Mouse (Mus musculus) ovary, adult 18-20 months (tissue): ENCODE measurements around the gene Crocc2.
"Not testable (repeated sequence)": the region's sequence is repeated elsewhere in the genome, so short reads cannot be mapped to it uniquely, and the experiment has no call there.

Experiments used
- DNase-seq: peaks from one replicate; pipeline ENCODE4 v3.0.0; 2022; ENCODE audit warnings: low spot score, mixed read lengths

The Crocc2 gene

DNA sequence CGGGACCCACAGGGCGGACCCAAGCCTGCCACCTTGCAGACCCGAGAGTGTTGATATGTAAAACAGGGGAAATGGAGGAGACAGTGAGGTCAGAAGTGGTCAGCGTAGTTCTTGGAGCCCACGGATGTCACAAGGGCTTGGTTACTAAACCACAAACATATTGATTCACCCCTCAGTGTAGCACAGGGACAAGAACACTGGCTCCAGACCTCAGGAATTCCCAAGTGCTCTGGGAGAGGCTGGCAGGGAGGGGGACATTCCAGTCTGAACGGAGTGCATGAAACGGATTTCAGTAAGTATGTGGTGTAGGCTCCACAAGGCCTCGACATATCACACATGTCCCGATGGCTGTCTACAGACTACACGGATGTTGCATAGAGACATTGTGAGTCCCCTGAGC lies 6.6 kb upstream of the Crocc2 start:
- DNase-seq, result no peak

DNA sequence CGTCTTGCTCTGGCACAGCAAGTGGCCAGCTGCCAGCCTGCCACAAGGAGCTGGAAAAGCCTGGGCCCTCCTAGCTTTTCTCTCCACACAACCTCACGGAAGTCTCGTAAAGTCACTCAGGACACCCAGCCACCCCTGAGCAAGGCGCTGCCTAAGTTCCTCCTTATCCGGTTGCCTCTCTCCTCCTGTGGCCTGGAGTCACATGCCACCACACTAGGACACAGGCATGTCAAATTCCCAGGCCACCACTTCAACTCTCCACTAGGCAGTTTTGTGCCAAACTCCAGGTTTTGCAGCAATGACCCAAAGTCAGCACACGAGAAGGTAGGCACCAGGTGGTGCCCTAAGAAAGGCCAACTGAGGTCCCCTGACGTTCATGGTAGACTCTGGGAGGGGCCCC lies 5.9 kb upstream of the Crocc2 start:
- DNase-seq, result no peak

DNA sequence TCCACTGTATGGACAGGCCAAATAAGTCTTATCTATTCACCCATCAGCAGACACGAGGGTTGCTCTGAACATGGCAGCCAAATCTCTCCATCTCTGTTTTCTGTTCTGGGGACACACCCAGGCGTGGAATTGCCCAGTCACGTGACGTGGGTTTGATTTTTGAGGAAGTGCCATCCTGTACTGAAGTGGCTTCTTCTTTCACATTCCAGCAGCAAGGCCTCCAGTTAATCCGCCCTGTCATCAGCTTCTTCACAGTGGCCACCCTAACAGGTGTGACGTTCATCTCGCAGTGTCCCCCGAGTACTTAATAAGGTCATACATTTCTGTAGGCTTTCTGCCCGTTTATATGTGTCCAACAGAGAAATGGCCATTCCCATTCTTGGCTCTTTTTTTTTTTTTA lies 3.1 kb upstream of the Crocc2 start:
- DNase-seq, result no peak

DNA sequence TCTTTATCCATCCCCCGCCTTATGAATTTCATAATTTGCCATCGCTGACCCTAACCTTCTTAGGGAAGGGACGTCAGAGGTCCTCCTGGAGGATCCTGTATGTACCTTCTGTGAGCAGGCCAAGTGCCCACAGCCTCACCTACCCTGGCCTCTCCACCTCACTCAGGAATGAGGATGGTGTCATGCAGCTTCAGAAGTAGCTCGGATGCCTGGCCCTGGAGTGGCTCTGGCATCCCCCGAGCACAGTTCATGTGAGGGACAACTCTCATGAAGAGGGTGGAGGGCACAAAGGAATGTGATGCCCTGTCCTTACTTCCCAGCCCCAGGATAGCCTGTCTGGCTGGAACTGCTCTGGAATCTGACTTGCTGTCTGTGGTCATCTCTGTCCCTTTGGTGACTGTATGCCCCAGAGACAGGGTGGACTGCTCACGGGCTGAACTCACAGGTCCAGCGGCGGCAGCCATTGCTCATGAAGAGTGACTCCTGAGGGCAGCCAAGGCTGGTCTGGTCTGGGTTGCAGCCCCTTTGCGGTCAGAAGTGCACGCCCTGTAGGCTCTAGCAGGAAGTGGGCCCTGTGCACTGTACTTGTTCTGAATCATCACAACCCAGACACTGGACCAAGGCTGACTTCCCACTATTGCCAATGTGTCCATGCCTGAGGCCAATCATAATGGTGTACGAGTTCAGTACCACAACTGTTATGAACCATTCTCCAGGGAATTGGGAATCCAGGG lies 2.0 kb upstream of the Crocc2 start:
- DNase-seq, result no peak

DNA sequence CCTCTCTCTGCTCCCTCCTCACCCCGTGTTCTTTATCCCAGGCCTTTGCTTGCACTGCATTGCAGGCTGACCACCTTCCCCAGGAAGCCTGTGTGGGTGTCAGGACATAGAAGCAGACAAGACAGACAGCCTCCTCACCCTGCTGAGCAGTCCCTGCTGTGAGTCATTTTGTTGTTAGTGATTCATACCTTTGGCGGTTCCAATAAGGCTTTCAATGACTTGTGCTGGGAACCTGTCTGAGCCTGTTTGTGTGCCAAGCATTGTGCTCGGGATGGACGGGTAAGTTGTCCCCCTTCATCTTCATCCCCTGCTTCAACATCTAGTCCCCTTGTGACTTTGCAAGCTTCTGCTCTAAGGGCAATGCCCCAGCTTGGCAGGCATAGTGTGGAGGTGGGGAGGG lies 5.1 kb downstream of the Crocc2 start:
- DNase-seq, result no peak

DNA sequence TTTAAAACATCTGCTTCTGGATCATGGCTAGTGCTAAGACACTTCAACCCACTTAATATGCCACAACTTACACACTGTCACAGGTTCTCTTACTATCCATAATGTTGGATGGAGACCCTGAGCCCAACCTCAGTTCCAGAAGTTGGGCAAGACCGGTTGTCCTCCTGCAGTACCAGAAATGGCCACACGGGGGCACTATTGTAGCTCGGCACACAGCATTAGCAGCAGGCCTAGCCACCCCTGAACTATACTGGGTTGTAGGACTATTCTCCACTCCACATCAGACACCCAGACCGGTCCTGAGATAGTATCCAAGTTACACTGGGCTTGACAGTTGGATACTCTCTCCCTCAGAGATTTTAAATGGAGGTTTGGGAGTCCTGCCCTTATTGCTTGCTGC lies 5.9 kb downstream of the Crocc2 start:
- peak; percentile 37 for DNase-seq

DNA sequence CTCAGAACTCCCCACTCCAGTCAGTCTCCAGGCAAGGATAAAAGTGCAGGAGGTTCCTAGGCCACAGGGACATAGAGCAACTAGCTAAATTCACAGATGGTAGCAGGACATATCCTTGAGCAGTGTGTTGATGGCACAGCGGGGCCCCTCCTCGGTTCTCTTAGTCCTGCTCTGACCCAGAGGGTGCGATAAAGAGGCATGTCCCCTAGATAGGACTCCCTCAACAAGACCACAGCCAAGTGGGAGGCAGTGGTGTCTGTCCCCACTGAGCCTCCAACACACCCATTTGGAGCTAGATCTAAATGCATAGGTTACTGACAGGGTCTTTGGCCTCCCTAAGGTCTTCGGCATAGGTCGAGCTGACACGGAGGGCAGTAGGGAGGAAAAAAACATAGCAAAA lies 7.3 kb downstream of the Crocc2 start:
- peak; percentile 52 for DNase-seq

DNA sequence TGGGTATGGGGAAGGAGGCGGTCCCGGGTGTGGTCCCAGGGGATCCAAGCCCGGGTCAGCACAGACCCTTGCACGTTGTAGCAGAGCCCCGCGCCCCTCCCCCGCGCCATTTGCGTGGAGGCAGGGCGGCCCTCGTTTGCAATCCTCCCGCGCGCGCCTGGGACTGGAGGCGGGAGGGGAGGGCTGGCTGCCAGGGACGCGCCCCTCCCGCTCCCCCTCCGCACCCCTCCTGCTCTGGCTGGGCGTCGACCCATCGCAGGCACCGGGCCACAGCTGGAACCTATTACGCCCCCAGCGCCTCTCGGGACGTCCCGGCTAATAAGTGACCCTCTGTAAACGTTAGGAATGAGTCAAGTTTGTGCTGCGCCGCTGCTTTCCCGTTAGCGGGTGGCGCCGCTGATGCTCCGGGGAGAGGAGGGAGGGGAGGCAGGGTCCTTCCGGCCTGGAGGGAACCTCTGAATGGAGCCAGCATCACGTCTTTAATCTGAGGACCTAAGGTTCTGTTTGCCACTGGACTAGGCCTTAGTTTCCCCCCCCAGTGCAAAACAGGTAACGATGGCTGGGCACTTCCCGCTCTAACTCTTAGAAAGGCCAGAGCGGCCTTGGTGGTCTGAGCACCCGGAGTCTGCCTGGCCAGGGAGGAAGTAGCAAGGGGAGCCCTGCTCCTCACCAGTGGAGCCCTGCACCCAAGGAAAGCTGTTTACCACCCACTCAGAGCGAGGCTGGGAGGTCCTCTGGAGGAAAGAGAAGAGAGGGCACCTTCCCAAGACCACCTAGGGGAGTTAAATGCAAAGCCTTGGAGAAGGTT lies 8.2 kb downstream of the Crocc2 start:
- DNase-seq, result peak; percentile 72

DNA sequence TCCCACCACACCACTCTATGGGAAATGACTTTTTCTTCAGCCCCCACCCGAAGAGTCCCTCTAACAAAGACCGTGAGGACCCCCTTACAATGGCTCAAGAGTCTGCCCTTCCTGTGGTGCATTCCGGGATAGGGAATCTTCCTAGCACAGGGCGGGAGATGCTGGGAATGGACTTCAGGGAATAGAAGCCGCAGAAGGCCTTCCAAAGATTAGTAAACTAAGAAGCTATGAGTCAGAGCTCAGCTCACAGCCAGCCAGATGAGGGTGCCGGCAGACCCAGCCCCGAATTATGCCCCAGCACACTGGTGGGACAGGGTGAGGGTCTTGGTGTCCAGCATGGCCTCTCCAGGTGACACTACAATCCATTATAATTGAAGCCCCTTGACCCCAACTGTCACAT lies 13.8 kb downstream of the Crocc2 start:
- DNase-seq, result no peak

DNA sequence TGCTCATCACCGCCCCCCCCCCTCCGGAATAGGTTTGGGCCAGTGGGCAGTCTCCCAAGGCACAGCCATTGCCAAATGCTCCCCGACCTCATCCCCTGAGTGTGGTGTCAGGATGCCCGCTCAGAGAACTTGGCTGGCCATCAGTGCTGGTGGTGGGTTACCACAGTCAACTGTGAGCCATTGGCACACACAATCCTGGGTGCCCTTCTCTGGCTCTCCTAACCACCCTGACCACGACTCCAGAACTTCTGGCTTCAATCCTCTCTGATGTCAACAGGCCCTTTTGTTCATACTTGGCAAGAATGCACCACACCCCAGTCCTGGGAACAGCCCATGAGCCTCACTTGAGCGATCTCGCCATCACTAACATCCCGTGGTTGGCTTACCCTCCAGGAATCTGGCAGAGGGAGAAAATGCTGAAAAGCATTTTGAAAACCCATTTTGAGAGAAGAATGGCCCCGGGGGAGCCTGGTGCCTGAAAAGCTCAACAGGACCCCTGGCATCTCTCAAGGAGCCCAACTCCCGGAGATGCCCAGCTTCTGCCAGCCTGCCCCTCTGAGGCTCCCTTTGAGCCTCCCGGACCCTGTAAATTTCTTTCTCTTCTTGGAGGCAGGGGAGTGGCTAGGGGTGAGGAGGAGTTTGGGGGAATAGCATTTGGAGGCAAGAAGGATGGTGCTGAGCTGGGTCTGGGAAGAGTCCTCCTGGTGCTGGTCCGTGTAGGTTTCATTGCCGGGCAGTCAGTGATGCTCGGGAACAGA lies 15.7 kb downstream of the Crocc2 start:
- DNase-seq, result no peak

DNA sequence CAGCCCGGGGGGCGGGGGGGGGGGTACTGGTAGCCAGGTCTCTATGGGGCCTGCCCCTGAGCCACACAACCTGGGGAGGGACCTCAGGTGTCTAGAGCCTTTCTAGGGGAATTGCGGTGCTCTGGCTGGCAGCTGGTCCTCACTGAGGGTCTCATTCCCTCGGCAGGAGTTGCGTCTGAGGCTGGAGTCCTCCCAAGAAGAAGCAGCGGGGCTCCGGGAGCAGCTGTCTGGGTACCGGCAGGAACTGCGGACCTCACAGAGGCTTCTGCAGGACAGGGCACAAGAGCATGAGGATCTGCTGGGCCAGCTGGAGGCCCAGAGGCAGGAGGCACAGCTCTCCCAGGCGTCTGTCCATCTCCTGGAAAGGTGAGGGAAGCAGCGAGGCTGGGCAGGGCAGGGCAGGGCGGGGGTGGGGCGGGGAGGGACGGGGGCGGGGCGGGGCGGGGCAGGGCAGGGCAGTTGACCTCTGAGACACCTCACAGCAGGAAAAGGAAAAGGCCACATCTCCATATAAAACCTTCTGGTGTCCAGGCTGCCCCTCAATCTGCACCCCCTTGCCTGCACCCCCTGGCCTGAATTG lies 22.3 kb downstream of the Crocc2 start:
- no peak for DNase-seq

DNA sequence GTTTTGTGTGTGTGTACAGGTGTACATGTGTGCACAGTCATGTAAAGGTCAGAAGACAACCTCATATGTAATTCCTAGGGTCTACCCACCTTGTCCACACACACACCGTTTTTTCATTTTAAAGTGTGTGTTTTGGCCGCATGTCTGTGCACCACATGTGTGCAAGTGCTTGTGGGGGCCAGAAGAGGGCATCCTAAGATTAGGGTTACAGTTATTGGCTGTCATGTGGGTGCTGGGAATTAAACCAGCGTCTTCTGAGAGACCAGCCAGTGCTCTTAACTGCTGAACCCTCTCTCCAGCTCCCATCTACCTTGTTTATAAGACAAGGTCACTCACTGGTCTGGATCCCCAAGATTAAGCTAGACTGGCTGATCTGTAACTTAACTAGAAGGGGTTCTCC lies 26.4 kb downstream of the Crocc2 start:
- no peak for DNase-seq

DNA sequence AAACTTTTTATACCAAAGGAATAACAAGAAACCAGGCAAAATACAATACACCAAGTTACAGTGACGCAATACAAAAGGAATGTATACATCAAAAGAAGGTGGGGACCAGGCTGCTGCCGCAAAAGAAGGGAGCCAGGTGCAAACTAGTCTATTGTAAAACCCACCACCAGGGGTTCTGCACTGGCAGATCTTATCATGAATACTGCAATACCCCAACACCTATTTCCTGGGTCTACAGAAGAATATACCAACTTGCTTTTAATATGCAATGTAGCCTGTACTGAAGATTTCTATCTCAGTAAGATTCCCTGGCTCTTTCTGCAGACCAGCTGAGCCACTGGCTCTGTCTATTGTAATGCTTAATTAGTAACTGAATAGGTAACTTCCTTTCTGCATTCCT lies 28.9 kb downstream of the Crocc2 start:
- not testable (repeated sequence) for DNase-seq

DNA sequence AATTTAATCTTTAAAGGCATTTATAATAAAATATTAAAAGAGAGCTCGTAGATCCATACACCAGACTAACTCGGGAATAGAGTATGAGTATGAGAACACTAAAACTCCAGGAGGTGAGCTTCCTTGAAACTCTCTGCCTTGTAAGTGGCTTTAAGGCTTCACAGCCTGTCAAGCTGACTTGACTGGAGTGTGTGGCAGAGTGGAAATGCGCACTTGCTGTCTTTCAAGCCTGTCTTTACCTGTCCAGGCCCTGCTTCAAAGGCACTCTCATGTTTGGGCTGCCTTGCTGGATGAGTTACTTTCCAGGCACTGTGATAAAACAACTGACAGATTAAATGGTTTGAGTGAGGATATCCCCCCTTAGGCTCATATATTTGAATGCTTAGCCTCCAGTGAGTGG lies 29.4 kb downstream of the Crocc2 start:
- DNase-seq, result no peak

DNA sequence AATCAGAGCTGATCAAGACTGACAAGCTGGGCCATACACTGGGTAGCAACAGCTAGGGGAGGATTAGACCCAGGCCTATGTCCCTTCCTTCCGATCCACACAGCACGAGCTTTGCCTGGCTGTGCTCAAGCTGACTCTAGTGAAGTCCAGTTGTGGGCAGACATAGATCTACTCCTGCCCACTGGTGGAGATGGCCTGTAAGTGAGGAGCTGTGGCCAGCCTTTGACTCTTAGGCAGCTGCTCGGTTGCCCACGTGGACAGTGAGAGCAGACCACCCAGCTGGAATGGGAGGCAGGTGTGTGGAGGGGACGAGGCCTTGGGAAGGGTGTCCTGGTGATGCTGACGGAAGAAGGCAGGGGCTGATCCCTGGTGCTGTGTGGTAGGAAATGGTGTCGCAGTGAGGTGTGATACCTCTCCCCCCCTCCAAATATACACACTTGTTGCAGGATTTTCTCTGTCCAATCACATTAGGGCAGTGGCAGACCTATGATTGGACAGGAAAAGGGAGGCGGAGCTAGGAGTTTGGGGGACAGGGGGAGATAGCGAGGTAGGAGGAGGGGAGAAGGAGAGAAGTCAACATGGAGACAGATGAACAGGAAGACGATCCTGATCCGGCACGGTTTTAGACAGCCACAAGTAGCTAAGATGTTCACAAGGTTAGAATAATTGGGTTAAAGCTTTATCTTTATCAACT lies 37.9 kb downstream of the Crocc2 start:
- no peak for DNase-seq

DNA sequence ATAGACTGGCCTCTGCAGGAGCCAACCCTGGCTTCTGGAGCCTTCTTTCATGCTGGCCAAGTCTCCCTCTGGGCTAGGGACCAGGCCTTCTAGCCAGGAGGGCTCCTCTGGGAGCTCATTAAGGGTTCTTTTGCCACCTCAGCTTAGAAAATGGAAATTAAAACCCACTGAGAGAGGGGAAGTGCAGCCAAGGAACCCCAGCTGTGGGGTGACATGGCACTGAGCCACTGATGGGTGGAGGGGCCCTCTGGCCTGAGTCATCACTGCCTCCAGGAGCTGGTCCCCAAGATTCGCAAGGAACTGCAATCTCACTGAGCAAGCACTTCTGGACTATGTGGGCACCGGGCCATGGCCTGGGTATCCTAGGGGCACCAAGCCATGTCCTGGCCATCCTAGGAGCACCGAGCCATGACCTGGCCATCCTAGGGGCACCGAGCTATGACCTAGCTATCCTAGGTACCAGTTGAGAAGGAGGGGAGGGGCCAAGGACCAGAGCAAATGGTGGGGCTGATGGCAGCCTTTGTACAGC lies 39.1 kb downstream of the Crocc2 start:
- DNase-seq, result no peak

DNA sequence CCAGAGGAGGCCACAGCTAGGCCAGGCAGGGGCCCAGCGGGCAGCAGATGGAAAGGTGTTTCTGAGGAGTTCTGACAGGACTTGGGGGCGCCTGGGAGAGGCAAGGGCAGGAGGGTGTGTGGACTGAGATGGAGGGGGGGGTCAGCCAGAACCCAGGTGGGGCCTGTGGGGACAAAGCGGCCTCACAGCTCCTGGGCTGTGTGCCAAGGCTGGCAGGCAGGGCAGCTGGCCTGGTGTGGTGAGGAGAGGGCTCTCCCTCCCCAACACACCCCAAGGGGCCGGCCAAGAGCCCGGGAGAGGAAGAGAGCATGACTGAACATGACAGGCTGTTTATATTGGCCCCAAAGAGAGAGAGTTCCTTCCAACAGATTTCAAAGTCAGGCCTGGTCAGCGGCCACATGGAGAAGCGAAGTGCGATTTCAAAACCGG lies 41.7 kb downstream of the Crocc2 start:
- peak; percentile 71 for DNase-seq

DNA sequence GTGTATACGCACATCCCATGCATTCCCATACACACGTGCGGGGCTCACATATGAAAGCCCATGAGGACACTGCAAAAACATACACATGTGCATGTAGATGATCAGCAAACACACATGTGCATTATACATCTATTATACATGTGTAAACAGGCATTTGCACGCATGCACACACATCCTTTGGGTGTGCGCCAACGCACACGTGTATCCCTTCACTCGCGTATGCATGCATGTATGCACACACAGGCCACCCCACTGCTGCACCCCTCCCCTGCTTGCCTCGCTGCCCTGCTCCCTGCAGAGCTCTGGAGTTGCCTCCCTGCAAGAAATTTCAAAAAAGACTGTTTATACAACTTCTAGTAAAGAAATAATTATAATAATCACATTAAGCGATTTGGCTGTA lies 42.5 kb downstream of the Crocc2 start:
- DNase-seq, result no peak

DNA sequence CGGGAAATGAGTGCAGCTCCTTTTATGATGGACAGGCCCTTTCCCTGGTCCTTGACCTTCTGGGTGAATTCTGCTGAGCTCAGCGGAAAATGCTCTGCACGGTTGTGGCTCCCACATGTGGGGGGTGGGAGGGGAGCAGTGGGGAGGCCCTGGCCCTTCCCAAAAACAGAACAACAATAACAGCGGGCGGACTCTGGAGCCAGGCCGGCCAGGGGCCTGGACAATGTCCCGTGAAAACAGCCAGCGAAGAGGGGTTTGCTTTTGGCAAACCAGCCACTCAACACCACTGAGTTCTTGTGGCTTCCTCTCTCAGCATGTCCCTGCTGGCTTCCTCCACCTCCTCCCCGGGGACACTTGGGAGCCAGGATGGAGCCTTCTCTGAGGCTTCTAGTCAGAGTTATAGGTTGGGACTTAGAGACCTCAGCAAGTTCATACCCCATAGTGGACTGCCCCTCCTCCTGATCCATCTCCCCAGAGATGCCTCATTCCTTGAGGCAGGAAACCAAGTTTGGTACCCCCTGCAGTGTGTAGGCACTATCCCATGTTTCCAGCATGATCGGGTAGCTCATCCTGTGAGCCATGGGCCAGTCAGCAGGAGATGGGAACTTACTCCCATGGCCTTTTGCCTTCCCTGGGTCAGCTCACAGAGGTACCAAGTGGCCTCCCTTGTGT lies 43.2 kb downstream of the Crocc2 start:
- peak; percentile 67 for DNase-seq

DNA sequence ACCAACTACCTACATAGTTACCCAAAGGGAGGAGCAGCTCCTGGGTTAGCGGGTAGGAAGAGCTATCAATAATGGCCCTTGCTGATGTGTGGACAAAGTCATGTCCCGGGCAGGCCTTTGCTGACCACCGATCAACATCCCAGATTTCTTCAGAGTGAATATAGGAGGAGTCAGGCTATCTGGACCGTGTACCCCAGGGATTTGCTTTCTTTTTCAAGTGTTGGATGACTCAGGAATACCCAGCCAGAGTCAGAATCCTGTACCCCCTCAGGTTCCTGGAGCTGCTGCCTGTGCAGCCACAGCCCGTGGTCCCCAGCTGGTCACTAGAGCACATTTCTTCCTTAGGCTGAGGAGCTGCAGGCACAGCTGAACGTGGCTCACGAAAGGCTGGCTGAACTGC lies 43.9 kb downstream of the Crocc2 start:
- no peak for DNase-seq

DNA sequence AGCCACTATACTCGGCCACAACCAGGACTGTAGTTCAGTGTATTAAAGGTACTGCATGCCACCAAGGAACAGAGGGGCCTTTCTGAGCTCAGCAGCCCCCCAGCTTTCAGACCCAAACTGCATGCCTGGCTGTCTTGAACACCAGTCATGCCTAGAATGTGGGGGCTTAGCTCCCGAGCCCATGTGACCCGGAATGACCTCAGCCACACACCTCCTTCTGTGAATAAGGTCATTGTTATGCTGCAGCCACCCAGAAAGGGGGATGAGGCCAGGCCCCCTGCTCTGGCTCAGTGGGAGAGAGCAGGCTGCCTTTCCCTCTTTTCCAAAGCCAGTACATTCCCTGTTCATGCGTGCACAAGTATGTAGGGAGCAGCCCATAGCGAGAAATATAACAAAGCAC lies 46.1 kb downstream of the Crocc2 start:
- no peak for DNase-seq
